Mouse (Mus musculus): ENCODE data around the gene Gpbp1.

- no peak for TF ChIP-seq CTCF (conservative IDR thresholded peaks at IDR 0.05; ENCODE audit: low read length)
- no peak for TF ChIP-seq POU5F1 (IDR thresholded peaks at IDR 0.05; ENCODE audit: borderline replicate concordance, low read length)
- TF ChIP-seq NANOG (IDR thresholded peaks at IDR 0.05; ENCODE audit: borderline replicate concordance, low read length), result no peak
Observed at GRCm38 (mm10) chr13:111508645-111509044, 18.7 kb upstream of the Gpbp1 start.
